Mouse (Mus musculus) gastrocnemius, adult 8-10 months (tissue): Measurements from ENCODE around the gene Bmp8b. TPM values are rescaled to one million over a fixed set of nuclear protein-coding genes. Genes with fewer than 3 reads are reported as not detected.

Experiments used
- total RNA-seq, 4 experiments: library from RNA; stranded (reverse); gene quantifications; 2 replicates each; pipeline ENCODE4 v1.2.4; 2022

Bmp8b gene
- total RNA-seq, 4 experiments from 2014 or later: not detected

Other genes with a start within 250 kb of the Bmp8b start
- gene Cap1, start 219.1 kb upstream of the Bmp8b start, total RNA-seq: 10 to 100 TPM; 12.5 to 20.2 (median 18.9) TPM
- gene Mfsd2a, start 144.0 kb upstream of the Bmp8b start, total RNA-seq: not detected
- 1 to 10 TPM in 1 of 4 experiments, under 1 TPM in 1, not detected in 2; 0.40 to 1.1 TPM for gene Mycl, start 109.5 kb upstream of the Bmp8b start, total RNA-seq
- gene Trit1, start 88.6 kb upstream of the Bmp8b start, total RNA-seq: 1 to 10 TPM; 5.8 to 7.1 (median 6.6) TPM
- gene Oxct2b, start 11.1 kb downstream of the Bmp8b start, total RNA-seq: not detected
- gene Ppie, start 34.8 kb downstream of the Bmp8b start, total RNA-seq: 10 to 100 TPM; 18.7 to 23.7 (median 19.9) TPM
- under 1 TPM in 1 of 4 experiments, not detected in 3; 0.36 TPM for gene Hpcal4, start 78.1 kb downstream of the Bmp8b start, total RNA-seq
- 10 to 100 TPM; 41.9 to 58.6 (median 47.2) TPM for gene Nt5c1a, start 96.3 kb downstream of the Bmp8b start, total RNA-seq
- 1 to 10 TPM; 2.9 to 4.7 (median 3.2) TPM for gene Heyl, start 128.4 kb downstream of the Bmp8b start, total RNA-seq
- gene Pabpc4, start 157.2 kb downstream of the Bmp8b start, total RNA-seq: 100 to 1,000 TPM; 325 to 385 (median 343) TPM
- under 1 TPM in 1 of 4 experiments, not detected in 3; 0.27 TPM for gene Oxct2a, start 218.5 kb downstream of the Bmp8b start, total RNA-seq
- gene Bmp8a, start 238.1 kb downstream of the Bmp8b start, total RNA-seq: 1 to 10 TPM in 1 of 4 experiments, under 1 TPM in 2, not detected in 1; 0.56 to 1.3 (median 0.72) TPM